Mouse (Mus musculus): Measurements from ENCODE around the gene Gpr31b.
"Not testable (repeated sequence)": the region's sequence is repeated elsewhere in the genome, so short reads cannot be mapped to it uniquely, and the experiment has no call there.

- TF ChIP-seq POLR2A (IDR thresholded peaks at IDR 0.05; ENCODE audit: low read depth, low read length); CTCF (IDR thresholded peaks at IDR 0.05; ENCODE audit: extremely low read depth, insufficient read depth, insufficient read length, insufficient replicate concordance): not testable (repeated sequence)
These were observed 49.9 kb downstream of the Gpr31b start for GRCm38 (mm10) chr17:13002243-13002642.

Data from spleen, adult 2 months (tissue).